Mouse (Mus musculus) ES-Bruce4 (cell line): Measurements from ENCODE around the gene Ercc1. TPM values are rescaled to one million over a fixed set of nuclear protein-coding genes. Genes with fewer than 3 reads are reported as not detected.

Source experiments
- H3K27ac ChIP-seq: 2 replicates; pipeline ENCODE4 v1.5.1; 2012; ENCODE audit warnings: low read length, inconsistent platforms; ENCODE audit not compliant: insufficient read depth
- H3K27me3 ChIP-seq: 2 replicates; pipeline ENCODE4 v1.6.1; 2012; ENCODE audit warnings: mild to moderate bottlenecking, low read length, inconsistent platforms; ENCODE audit not compliant: control insufficient read depth, poor library complexity, insufficient read depth, severe bottlenecking
- H3K36me3 ChIP-seq: 2 replicates; pipeline ENCODE4 v1.6.1; 2012; ENCODE audit warnings: inconsistent platforms, mild to moderate bottlenecking, low read length, moderate library complexity; ENCODE audit not compliant: control insufficient read depth, poor library complexity, insufficient read depth, severe bottlenecking
- H3K4me1 ChIP-seq: one replicate; pipeline ENCODE4 v1.8.1; 2011; ENCODE audit warnings: low read length; ENCODE audit not compliant: control insufficient read depth, insufficient read depth
- H3K4me3 ChIP-seq: 2 replicates; pipeline ENCODE4 v1.5.1; 2011; ENCODE audit warnings: low read depth, mild to moderate bottlenecking, low read length
- H3K9ac ChIP-seq: 2 replicates; pipeline ENCODE4 v1.6.1; 2012; ENCODE audit warnings: low read depth, mild to moderate bottlenecking, inconsistent platforms; ENCODE audit not compliant: poor library complexity, severe bottlenecking
- H3K9me3 ChIP-seq: replicated peaks from 2 replicates; pipeline ENCODE4 v1.6.1; 2012; ENCODE audit warnings: mild to moderate bottlenecking, low read length, inconsistent platforms; ENCODE audit not compliant: control insufficient read depth, poor library complexity, insufficient read depth, severe bottlenecking
- CTCF ChIP-seq: IDR thresholded peaks from one replicate; pipeline ENCODE4 v1.8.1; 2011; ENCODE audit warnings: low read depth, low read length
- EP300 ChIP-seq: IDR thresholded peaks from 2 replicates; pipeline ENCODE4 v1.6.1; 2011; ENCODE audit warnings: low read depth, low read length; ENCODE audit not compliant: insufficient read depth
- POLR2A ChIP-seq: IDR thresholded peaks from one replicate; pipeline ENCODE4 v1.8.1; 2011; ENCODE audit warnings: low read length; ENCODE audit not compliant: insufficient read depth
- polyA plus RNA-seq: library from polyadenylated mRNA; stranded (reverse); fragments of >200 nt; gene quantifications from 2 replicates; pipeline ENCODE4 v1.2.4, GENCODE M21; 2011; ENCODE audit warnings: low read depth; ENCODE audit not compliant: missing spikeins, insufficient read depth, insufficient read length

Gene Ercc1
- polyA plus RNA-seq, 1 experiment: 38.1 TPM

DNA sequence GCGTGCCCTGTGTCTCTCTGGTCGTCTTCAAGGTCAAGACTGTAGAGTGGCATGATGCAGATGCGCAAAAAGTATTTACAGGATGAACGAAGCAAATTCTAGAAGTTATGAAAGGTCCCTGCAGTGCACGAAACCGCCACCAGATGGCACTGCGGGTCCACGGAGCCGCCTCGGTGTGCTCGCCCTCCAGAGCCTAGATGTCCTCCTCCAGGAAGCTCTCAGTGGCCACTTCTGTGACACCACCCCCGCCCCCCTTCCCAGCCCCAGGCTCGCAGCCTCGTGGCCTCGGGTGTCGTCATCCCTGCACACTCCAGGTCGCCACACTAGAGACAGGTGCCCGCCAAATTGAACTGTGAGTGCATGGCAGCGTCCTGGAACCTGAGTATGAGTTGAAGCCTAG lies 60.8 kb downstream of the Ercc1 start:
- Histone ChIP-seq H3K36me3 (no peaks in the 10 kb centered on the region), H3K4me1 (no peaks in the 10 kb centered on the region), H3K9me3 (no peaks in the 10 kb centered on the region; the same call in 1 of the 2 replicates), H3K4me3 (peak overlapping the region; percentile 4; the same call in 1 of the 2 replicates), H3K27me3 (no peaks in the 10 kb centered on the region), H3K9ac (no peak overlapping the region), H3K27ac (no peak overlapping the region)
- TF ChIP-seq POLR2A: no peak
- peak; percentile 95 for TF ChIP-seq CTCF
- no peak for TF ChIP-seq EP300

Other genes starting within 250 kb of the Ercc1 start
- 0.43 and 0.46 TPM in 2 replicates for gene Gm4969, start 226.4 kb upstream of the Ercc1 start, polyA plus RNA-seq
- 4.1 and 4.3 TPM in 2 replicates for gene Fbxo46, start 224.9 kb upstream of the Ercc1 start, polyA plus RNA-seq
- 4.1 and 4.6 TPM in 2 replicates for gene Qpctl, start 195.5 kb upstream of the Ercc1 start, polyA plus RNA-seq
- gene Snrpd2, start 195.1 kb upstream of the Ercc1 start, polyA plus RNA-seq: 92.9 and 94.6 TPM in 2 replicates
- 1.9 and 3.5 TPM in 2 replicates for gene Gipr, start 178.7 kb upstream of the Ercc1 start, polyA plus RNA-seq
- 63.3 and 64.4 TPM in 2 replicates for gene Eml2, start 168.4 kb upstream of the Ercc1 start, polyA plus RNA-seq
- gene Gpr4, start 132.2 kb upstream of the Ercc1 start, polyA plus RNA-seq: 3.3 and 5.1 TPM in 2 replicates
- gene Opa3, start 116.4 kb upstream of the Ercc1 start, polyA plus RNA-seq: 22.3 and 24.8 TPM in 2 replicates
- 75.7 and 90.0 TPM in 2 replicates for gene Vasp, start 73.0 kb upstream of the Ercc1 start, polyA plus RNA-seq
- gene Ppm1n, start 64.7 kb upstream of the Ercc1 start, polyA plus RNA-seq: 5.7 and 6.1 TPM in 2 replicates
- 14.3 and 15.3 TPM in 2 replicates for gene Rtn2, start 62.2 kb upstream of the Ercc1 start, polyA plus RNA-seq
- 0.68 and 1.1 TPM in 2 replicates for gene Fosb, start 34.7 kb upstream of the Ercc1 start, polyA plus RNA-seq
- 14.6 and 16.8 TPM in 2 replicates for gene Cd3eap, start 14.7 kb downstream of the Ercc1 start, polyA plus RNA-seq
- gene Ppp1r13l, start 15.0 kb downstream of the Ercc1 start, polyA plus RNA-seq: 21.9 and 25.5 TPM in 2 replicates
- 22.6 and 28.5 TPM in 2 replicates for gene Ercc2, start 37.2 kb downstream of the Ercc1 start, polyA plus RNA-seq
- 17.6 and 18.7 TPM in 2 replicates for gene Klc3, start 59.3 kb downstream of the Ercc1 start, polyA plus RNA-seq
- gene Ckm, start 60.0 kb downstream of the Ercc1 start, polyA plus RNA-seq: not detected in 2 replicates
- gene Mark4, start 114.0 kb downstream of the Ercc1 start, polyA plus RNA-seq: 33.1 and 33.3 TPM in 2 replicates
- gene Exoc3l2, start 118.6 kb downstream of the Ercc1 start, polyA plus RNA-seq: 3.0 and 3.8 TPM in 2 replicates
- gene Bloc1s3, start 163.6 kb downstream of the Ercc1 start, polyA plus RNA-seq: 5.7 and 6.9 TPM in 2 replicates
- 23.5 and 33.6 TPM in 2 replicates for gene Trappc6a, start 163.6 kb downstream of the Ercc1 start, polyA plus RNA-seq
- gene Nkpd1, start 173.1 kb downstream of the Ercc1 start, polyA plus RNA-seq: 0.23 and 0.34 TPM in 2 replicates
- gene Ppp1r37, start 218.3 kb downstream of the Ercc1 start, polyA plus RNA-seq: 16.1 and 19.1 TPM in 2 replicates
- 21.5 and 23.5 TPM in 2 replicates for gene Zfp296, start 232.5 kb downstream of the Ercc1 start, polyA plus RNA-seq
- gene Gemin7, start 232.8 kb downstream of the Ercc1 start, polyA plus RNA-seq: 25.2 and 30.5 TPM in 2 replicates